Mouse (Mus musculus) heart, embryonic 15.5 days (tissue): Measurements from ENCODE around the gene Resf1. TPM values are rescaled to one million over a fixed set of nuclear protein-coding genes. Genes with fewer than 3 reads are reported as not detected.
A peak's percentile ranks its signal among the peaks of the same experiment; 100 is the strongest.
"Not testable (repeated sequence)": the region's sequence is repeated elsewhere in the genome, so short reads cannot be mapped to it uniquely, and the experiment has no call there.

ENCODE experiments used
- ATAC-seq: fragments of 200-750 bp; cut with Nextera tagmentation; replicated peaks from 2 replicates; pipeline ENCODE4 v1.8.0; 2017; ENCODE audit warnings: low read depth, moderate TSS enrichment; ENCODE audit not compliant: insufficient number of reproducible peaks, insufficient read depth, low FRiP score
- H3K27ac ChIP-seq: fragments of 300-500 bp; sonication (generic); 2 replicates; pipeline ENCODE4 v1.5.1; 2015; ENCODE audit warnings: mild to moderate bottlenecking, inconsistent platforms
- H3K27me3 ChIP-seq: fragments of 300-500 bp; sonication (generic); 2 replicates; pipeline ENCODE4 v1.6.1; 2015; ENCODE audit warnings: inconsistent platforms
- H3K36me3 ChIP-seq: fragments of 300-500 bp; sonication (generic); 2 replicates; pipeline ENCODE4 v1.6.1; 2015; ENCODE audit warnings: mild to moderate bottlenecking, inconsistent platforms
- H3K4me1 ChIP-seq: fragments of 300-500 bp; sonication (generic); replicated peaks from 2 replicates; pipeline ENCODE4 v1.6.1; 2015; ENCODE audit warnings: inconsistent platforms
- H3K4me2 ChIP-seq: fragments of 300-500 bp; sonication (generic); 2 replicates; pipeline ENCODE4 v1.6.1; 2015; ENCODE audit warnings: inconsistent platforms, mild to moderate bottlenecking, moderate library complexity
- H3K4me3 ChIP-seq: fragments of 300-500 bp; sonication (generic); 2 replicates; pipeline ENCODE4 v1.5.1; 2015; ENCODE audit warnings: mild to moderate bottlenecking, inconsistent platforms
- H3K9ac ChIP-seq: fragments of 300-500 bp; sonication (generic); 2 replicates; pipeline ENCODE4 v1.6.1; 2015; ENCODE audit warnings: mild to moderate bottlenecking, inconsistent platforms
- H3K9me3 ChIP-seq: fragments of 300-500 bp; sonication (generic); replicated peaks from 2 replicates; pipeline ENCODE4 v1.6.1; 2016; ENCODE audit warnings: inconsistent platforms
- WGBS: fragments of 180-500 bp; shearing (Covaris S2); methylation state at CpG from one replicate; pipeline ENCODE4 v1.1.7; 2015; ENCODE audit warnings: mixed read lengths; 5-methylcytosine and 5-hydroxymethylcytosine counted together
- polyA plus RNA-seq: library from polyadenylated mRNA; unstranded; fragments of >200 nt; fragmentation: Nextera tagmentation; extraction: Ambion mirVana; gene quantifications from 2 replicates; pipeline ENCODE4 v1.2.1, GENCODE M21; 2015

Gene Resf1
- polyA plus RNA-seq = 25.5 and 26.2 TPM in 2 replicates

DNA sequence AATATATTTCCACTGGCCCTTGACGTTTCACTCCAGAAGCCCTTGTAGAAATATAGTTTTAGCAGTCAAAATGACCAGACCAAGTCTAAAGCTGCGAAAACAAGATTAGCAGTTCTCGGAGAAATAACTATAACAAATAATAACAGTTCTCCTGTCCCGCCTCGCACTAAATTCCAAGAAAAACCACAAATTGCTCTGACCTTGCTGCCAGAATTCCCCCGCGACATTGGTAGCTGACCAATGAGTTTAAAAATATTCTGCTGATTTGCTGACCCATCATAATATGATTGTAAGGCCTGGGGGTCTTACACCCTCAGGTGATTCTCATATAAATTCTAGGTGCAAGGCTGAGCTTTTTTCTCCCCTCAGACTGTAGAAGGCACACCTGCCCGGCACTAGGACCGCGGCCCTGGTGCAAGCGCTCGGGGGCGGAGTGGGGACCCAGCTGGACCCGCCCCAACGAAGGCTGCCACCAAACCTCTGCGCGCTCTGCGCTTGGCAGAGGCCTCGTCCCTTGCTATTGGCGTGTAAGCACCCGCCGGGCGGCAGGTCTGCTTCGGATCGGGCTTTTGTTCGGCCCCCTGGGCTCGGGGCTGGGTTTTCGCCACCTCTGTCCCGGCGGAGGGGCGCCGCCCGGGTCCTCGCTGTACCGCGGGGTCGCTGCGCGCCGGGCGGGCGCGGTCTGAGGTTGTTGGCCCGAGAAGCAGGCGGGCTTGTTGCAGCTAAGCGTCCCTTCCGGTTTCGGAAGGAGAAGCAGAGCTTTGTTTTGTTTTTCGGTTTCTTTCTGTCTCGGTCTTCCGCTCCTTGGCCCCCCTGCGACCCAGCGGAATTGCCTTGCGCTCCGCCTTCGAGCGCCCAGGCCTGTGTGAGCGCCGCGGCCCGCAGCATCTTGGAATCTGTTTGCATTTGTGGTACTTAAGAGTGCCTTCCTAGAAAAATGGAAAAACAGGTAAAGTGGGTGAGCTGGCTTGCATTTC, at the start of gene Resf1:
Resf1 (plus strand) TSS at position 459 of the 977 bp plus-strand sequence.
- H3K4me3 ChIP-seq = peak within 1 kb of the TSS; percentile 92
- H3K9ac ChIP-seq = peak within 1 kb of the TSS; percentile 96
- peak within 1 kb of the TSS; percentile 65 for H3K4me2 ChIP-seq
- H3K27ac ChIP-seq = peak within 1 kb of the TSS; percentile 98
- 5% methylated on average over 61 of the region's 61 CpGs for WGBS
- H3K36me3 ChIP-seq = peaks cover 14% of the 10 kb centered on the region; the same call in 1 of the 2 replicates
- ATAC-seq = peak; percentile 98
- no peaks in the 10 kb centered on the region for H3K27me3 ChIP-seq
- H3K4me1 ChIP-seq = peaks cover 17% of the 10 kb centered on the region
- peaks cover 7% of the 10 kb centered on the region; the same call in 1 of the 2 replicates for H3K9me3 ChIP-seq

DNA sequence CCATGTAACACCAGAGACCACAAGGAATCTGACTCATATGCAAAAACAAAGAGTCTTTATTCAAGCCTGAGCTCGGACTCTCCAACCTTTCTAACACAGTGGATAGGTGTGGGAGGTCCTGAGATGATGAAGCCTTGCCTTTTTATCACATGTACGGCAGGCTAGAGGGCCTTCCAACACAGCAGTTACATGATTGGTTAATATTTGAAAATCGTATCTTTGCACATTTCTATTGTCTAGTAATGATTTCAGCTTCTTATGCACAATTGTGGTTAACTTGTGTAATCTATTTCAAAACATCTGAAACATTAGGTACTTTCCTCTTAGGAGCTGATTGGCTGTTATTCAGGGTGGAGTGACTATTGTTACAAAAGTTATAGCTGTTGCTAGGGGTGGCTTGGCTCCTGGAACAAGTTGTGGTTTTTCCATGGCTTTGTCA, 48.4 kb upstream of the Resf1 start:
- Histone ChIP-seq H3K9me3 (peaks cover 7% of the 10 kb centered on the region; the same call in 1 of the 2 replicates), H3K27me3 (no peaks in the 10 kb centered on the region), H3K4me3 (no peak overlapping the region), H3K4me1 (no peaks in the 10 kb centered on the region), H3K4me2 (no peak overlapping the region), H3K9ac (no peak overlapping the region), H3K27ac (no peak overlapping the region), H3K36me3 (no peaks in the 10 kb centered on the region)
- ATAC-seq = no peak
- 68% methylated on average over 3 of the region's 3 CpGs for WGBS

DNA sequence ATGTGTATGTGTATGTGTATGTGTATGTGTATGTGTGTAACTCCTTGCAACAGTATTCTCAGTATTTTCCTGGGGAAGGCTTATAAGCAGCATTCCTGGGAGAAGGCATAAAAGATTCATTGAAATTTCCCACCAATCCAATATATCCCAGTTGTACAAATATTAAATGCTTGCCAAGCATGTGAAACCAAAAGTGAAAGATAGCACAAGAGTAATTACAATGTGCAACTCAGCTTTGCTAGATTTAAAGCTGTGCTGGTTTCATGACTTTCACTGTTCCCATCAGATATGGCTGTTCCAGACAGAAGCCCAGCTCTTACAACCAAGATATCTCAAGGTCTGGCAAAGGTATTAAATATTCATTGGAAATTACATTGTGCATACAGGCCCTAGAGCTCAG, 41.3 kb upstream of the Resf1 start:
- Histone ChIP-seq H3K4me2 (no peak overlapping the region), H3K9me3 (no peaks in the 10 kb centered on the region), H3K4me1 (no peaks in the 10 kb centered on the region), H3K27ac (no peak overlapping the region), H3K27me3 (no peaks in the 10 kb centered on the region), H3K4me3 (no peak overlapping the region), H3K9ac (no peak overlapping the region), H3K36me3 (no peaks in the 10 kb centered on the region)
- ATAC-seq = no peak

GRCm38 (mm10) chr6:149278248-149278731, 30.9 kb upstream of the Resf1 start:
- Histone ChIP-seq H3K4me3 (no peak overlapping the region), H3K4me2 (no peak overlapping the region), H3K9ac (no peak overlapping the region), H3K36me3 (no peaks in the 10 kb centered on the region), H3K27me3 (no peaks in the 10 kb centered on the region), H3K4me1 (no peaks in the 10 kb centered on the region), H3K9me3 (no peaks in the 10 kb centered on the region), H3K27ac (no peak overlapping the region)
- no peak for ATAC-seq
- WGBS = 45% methylated on average over 2 of the region's 2 CpGs

DNA sequence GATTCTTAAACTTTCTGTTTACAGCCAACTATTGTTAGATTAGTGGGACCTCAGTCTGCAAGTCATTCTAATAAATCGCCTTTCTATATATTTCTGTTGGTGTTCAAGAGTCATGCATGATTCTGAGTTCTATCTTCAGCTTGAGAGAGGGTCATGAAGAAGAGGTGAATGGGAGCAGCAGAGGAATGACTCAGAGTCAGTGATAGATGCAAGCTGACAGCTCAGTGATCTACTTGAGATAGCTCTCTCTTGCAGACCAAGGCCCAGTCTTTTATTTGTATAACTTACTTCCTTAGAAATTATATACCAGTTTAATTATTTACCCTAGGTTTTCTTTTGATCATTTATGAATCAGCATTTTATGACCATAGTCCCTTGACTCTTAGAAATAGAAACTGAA, 30.3 kb upstream of the Resf1 start:
- Histone ChIP-seq H3K36me3 (no peaks in the 10 kb centered on the region), H3K27ac (no peak overlapping the region), H3K4me2 (no peak overlapping the region), H3K9me3 (no peaks in the 10 kb centered on the region), H3K4me3 (no peak overlapping the region), H3K9ac (no peak overlapping the region), H3K27me3 (no peaks in the 10 kb centered on the region), H3K4me1 (no peaks in the 10 kb centered on the region)
- WGBS = 58% methylated on average over 1 of the region's 1 CpGs
- no peak for ATAC-seq

GRCm38 (mm10) chr6:149280511-149280910, 28.7 kb upstream of the Resf1 start:
- no peaks in the 10 kb centered on the region; the same call in 1 of the 2 replicates for H3K9me3 ChIP-seq
- H3K4me2 ChIP-seq = no peak overlapping the region
- no peaks in the 10 kb centered on the region for H3K27me3 ChIP-seq
- ATAC-seq = no peak
- H3K27ac ChIP-seq = no peak overlapping the region
- H3K9ac ChIP-seq = no peak overlapping the region
- H3K36me3 ChIP-seq = no peaks in the 10 kb centered on the region
- H3K4me1 ChIP-seq = no peaks in the 10 kb centered on the region
- H3K4me3 ChIP-seq = no peak overlapping the region

DNA sequence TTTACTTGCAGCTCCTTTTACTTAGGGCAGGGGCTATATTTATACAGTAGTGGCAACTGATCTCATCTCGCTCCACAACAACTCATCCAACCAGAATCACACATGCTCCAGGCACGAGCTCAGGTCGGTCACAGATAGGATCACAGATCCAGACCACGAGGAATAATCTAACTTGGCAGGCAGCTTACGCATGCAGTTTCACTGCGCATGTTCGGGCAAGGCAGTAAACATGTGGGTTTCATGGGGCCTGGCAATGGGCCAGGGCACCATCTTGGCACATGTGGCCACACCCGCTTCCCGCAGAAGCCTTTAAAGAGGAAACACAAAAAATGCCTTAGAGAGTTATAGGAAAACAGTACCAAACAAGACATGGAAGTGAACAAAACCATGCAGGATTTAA, 21.0 kb upstream of the Resf1 start:
- not testable (repeated sequence) for H3K4me2 ChIP-seq, ATAC-seq, H3K9ac ChIP-seq, H3K4me1 ChIP-seq, H3K4me3 ChIP-seq, H3K27me3 ChIP-seq, H3K9me3 ChIP-seq, H3K36me3 ChIP-seq, H3K27ac ChIP-seq
- WGBS = 87% methylated on average over 9 of the region's 9 CpGs

- ATAC-seq, H3K4me2 ChIP-seq, H3K36me3 ChIP-seq, H3K27me3 ChIP-seq, H3K9me3 ChIP-seq, H3K27ac ChIP-seq, H3K9ac ChIP-seq, H3K4me3 ChIP-seq, H3K4me1 ChIP-seq: not testable (repeated sequence)
Measured at GRCm38 (mm10) chr6:149303231-149303630, 6.0 kb upstream of the Resf1 start.

DNA sequence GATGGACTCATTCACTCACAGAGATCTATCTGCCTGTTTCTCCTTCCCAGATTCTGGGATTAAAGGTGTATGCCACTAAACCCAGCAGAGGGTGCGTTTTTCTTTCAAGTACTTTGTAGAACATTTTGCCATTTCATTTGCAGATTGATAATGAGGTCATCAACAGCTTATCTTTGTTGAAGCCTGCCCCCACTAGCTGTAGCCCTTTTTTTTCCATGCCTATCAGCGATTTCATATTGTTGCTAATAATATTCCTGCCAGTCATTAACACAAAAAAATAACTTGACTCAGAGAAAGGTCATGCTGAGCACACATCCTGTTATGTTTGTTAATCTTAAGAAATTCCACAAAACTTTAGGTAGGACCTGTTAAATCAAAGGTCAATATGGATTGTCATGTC, 2.1 kb upstream of the Resf1 start:
- Histone ChIP-seq H3K4me2 (no peak overlapping the region), H3K27me3 (no peaks in the 10 kb centered on the region), H3K27ac (no peak overlapping the region), H3K9me3 (peaks cover 7% of the 10 kb centered on the region; the same call in 1 of the 2 replicates), H3K9ac (no peak overlapping the region), H3K4me1 (peaks cover 17% of the 10 kb centered on the region), H3K36me3 (peaks cover 11% of the 10 kb centered on the region; the same call in 1 of the 2 replicates), H3K4me3 (no peak overlapping the region)
- ATAC-seq = no peak
- WGBS = 60% methylated on average over 2 of the region's 2 CpGs

DNA sequence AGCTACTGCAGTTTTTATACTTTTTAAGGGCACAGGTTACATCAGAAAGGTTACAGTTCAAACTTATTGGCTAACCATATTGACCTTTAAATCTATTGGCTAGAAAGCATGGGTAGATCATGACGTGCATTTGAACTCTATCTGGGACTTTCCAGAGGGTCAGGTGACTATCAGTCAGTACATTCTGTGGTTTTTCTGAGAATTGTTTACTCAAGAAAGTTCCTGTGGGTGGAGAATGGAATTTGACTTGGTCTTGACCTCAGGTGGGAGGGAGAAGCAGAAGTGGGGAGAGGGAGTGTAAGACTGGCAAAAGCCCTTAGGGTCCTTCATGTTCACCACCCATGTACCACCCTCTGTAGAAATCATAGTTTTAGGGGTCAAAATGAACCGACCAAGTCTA, 1.4 kb upstream of the Resf1 start:
- 71% methylated on average over 2 of the region's 2 CpGs for WGBS
- H3K4me1 ChIP-seq = peaks cover 17% of the 10 kb centered on the region
- H3K9ac ChIP-seq = no peak overlapping the region
- no peak overlapping the region for H3K4me2 ChIP-seq
- H3K36me3 ChIP-seq = peaks cover 14% of the 10 kb centered on the region; the same call in 1 of the 2 replicates
- H3K4me3 ChIP-seq = no peak overlapping the region
- no peak for ATAC-seq
- no peaks in the 10 kb centered on the region for H3K27me3 ChIP-seq
- H3K9me3 ChIP-seq = peaks cover 7% of the 10 kb centered on the region; the same call in 1 of the 2 replicates
- H3K27ac ChIP-seq = no peak overlapping the region

DNA sequence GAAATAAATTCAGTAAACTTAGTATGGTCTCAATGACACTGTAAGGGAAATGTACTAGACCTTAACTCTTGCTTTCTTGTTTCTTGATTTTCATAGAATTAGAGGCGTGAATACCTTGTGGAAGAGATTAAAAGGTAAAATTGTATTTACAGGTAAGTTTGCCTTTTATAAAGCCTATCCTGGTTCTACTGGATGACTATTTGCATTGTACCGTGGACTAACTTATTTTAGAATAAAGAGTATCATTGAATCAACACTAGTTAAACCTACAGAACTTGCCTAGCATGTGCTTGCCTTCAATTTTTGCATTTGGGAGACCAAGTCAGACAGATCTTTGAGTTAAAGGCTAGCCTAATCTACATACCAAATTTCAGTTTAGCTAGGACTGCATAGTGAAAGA, 1.0 kb downstream of the Resf1 start:
- Histone ChIP-seq H3K27me3 (no peaks in the 10 kb centered on the region), H3K9me3 (peaks cover 7% of the 10 kb centered on the region; the same call in 1 of the 2 replicates), H3K4me3 (peak overlapping the region; percentile 92), H3K4me1 (peaks cover 17% of the 10 kb centered on the region), H3K36me3 (peaks cover 15% of the 10 kb centered on the region; the same call in 1 of the 2 replicates), H3K9ac (peak overlapping the region; percentile 96), H3K27ac (peak overlapping the region; percentile 98), H3K4me2 (peak overlapping the region; percentile 65)
- WGBS = 45% methylated on average over 2 of the region's 2 CpGs
- no peak for ATAC-seq
